Mouse (Mus musculus) frontal cortex, adult 2 months (tissue): Measurements from ENCODE around the gene Mill1. TPM values are rescaled to one million over a fixed set of nuclear protein-coding genes. Genes with fewer than 3 reads are reported as not detected.
"Not testable (repeated sequence)": the region's sequence is repeated elsewhere in the genome, so short reads cannot be mapped to it uniquely, and the experiment has no call there.

ENCODE experiments used
- DNase-seq, 2 experiments: peaks; one replicate each; pipeline ENCODE4 v3.0.0; 2022; ENCODE audit warnings: low spot score in 1 of 2; ENCODE audit errors: extremely low spot score in 1 of 2
- polyA plus RNA-seq: library from polyadenylated mRNA; depleted of rRNA; stranded (reverse); fragments of >200 nt; gene quantifications from 2 replicates; pipeline ENCODE4 v1.2.3, GENCODE M21; 2012; rRNA removed

The Mill1 gene
- not detected in 2 replicates for polyA plus RNA-seq

- DNase-seq = no peak
Measured at GRCm38 (mm10) chr7:18245047-18245446, at the start of gene Mill1. TSS of gene Mill1 (plus strand) at chr7:18245347.

GRCm38 (mm10) chr7:18210938-18211337 lies 34.2 kb upstream of the Mill1 start:
- peak in 1 of 2 experiments; percentile 29 for DNase-seq

GRCm38 (mm10) chr7:18214699-18215098 lies 30.4 kb upstream of the Mill1 start:
- no peak for DNase-seq

GRCm38 (mm10) chr7:18238561-18238960 lies 6.6 kb upstream of the Mill1 start:
- DNase-seq = no peak

- no peak for DNase-seq
Measured at GRCm38 (mm10) chr7:18241217-18241616, 3.9 kb upstream of the Mill1 start.

- not testable (repeated sequence) for DNase-seq
Measured at GRCm38 (mm10) chr7:18243959-18244573, 1.1 kb upstream of the Mill1 start.

- no peak for DNase-seq
Measured at GRCm38 (mm10) chr7:18260219-18260618, 15.1 kb downstream of the Mill1 start.

GRCm38 (mm10) chr7:18265089-18265488 lies 19.9 kb downstream of the Mill1 start:
- no peak for DNase-seq

Other genes with a start within 250 kb of the Mill1 start
- gene Ceacam13, start 235.5 kb upstream of the Mill1 start, polyA plus RNA-seq = 0.28 and 1.7 TPM in 2 replicates
- 0.42 and 0.97 TPM in 2 replicates for gene Ceacam12, start 179.4 kb upstream of the Mill1 start, polyA plus RNA-seq
- gene Igfl3, start 68.9 kb upstream of the Mill1 start, polyA plus RNA-seq = not detected in 2 replicates
- 0.84 and 3.1 TPM in 2 replicates for gene Psg18, start 109.7 kb downstream of the Mill1 start, polyA plus RNA-seq
- gene Psg28, start 186.7 kb downstream of the Mill1 start, polyA plus RNA-seq = 0.10 and 0.53 TPM in 2 replicates
- not detected in 2 replicates for gene Psg26, start 238.8 kb downstream of the Mill1 start, polyA plus RNA-seq